9 mouse cellular contexts compared by ENCODE assay signal in genomic region chr10:17411300-17411987, GRCm38 (mm10).
DNase-seq lines count a peak whose midpoint lies in the region; ATAC-seq and TF ChIP-seq lines count a peak whose summit lies in the region.
"Had no signal": no experiment of that assay in that cellular context is flagged by ENCODE, and none has a peak within 500 bp of the region (broad histone marks: within the 10 kb centered on the region; RNA-seq: fewer than 3 reads in every experiment).

No protein-coding gene starts in this region.

- no peak overlapping the region for H3K9ac ChIP-seq in liver, adult 2 months (ENCODE audit: low read depth, low read length)
- H3K9ac ChIP-seq in kidney, postnatal 0 days (ENCODE audit: low read depth, low read length) = no peak overlapping the region

- H3K27ac ChIP-seq in liver, adult 2 months (replicated peaks; ENCODE audit: insufficient read depth, low read depth, low read length) = no peak overlapping the region
- H3K27ac ChIP-seq in kidney, postnatal 0 days = peak overlapping the region; percentile 13; the same call in 1 of the 2 replicates
- H3K27ac ChIP-seq: macrophage had no signal

- no peaks in the 10 kb centered on the region for H3K79me2 ChIP-seq in liver, adult 2 months (ENCODE audit: control insufficient read depth, insufficient read depth, low read length)

- no peaks in the 10 kb centered on the region for H3K9me3 ChIP-seq in kidney, postnatal 0 days (replicated peaks; ENCODE audit: low read length)

- H3K4me3 ChIP-seq in liver, adult 2 months (ENCODE audit: insufficient read depth, low read depth, low read length) = no peak overlapping the region
- H3K4me3 ChIP-seq in kidney, postnatal 0 days (replicated peaks; ENCODE audit: low read depth, low read length) = no peak overlapping the region

- no peak for TF ChIP-seq POLR2A in liver, adult 2 months (IDR thresholded peaks at IDR 0.05; ENCODE audit: extremely low read depth, insufficient read depth, low read length)

- WGBS in liver, adult 2 months = 44% methylated on average over 4 of the region's 4 CpGs
- 46% methylated on average over 4 of the region's 4 CpGs for WGBS in kidney, postnatal 0 days

- no peaks in the 10 kb centered on the region for H3K27me3 ChIP-seq in liver, adult 2 months (ENCODE audit: control insufficient read depth, insufficient read depth, low read length)
- H3K27me3 ChIP-seq in kidney, postnatal 0 days (ENCODE audit: insufficient read depth, low read length) = no peaks in the 10 kb centered on the region

- no peak for TF ChIP-seq CTCF in liver, adult 2 months (IDR thresholded peaks at IDR 0.05; ENCODE audit: low read depth, low read length)
- TF ChIP-seq CTCF in kidney, postnatal 0 days (IDR thresholded peaks at IDR 0.05; ENCODE audit: low read depth) = no peak

- no peak overlapping the region for H3K4me2 ChIP-seq in kidney, postnatal 0 days (ENCODE audit: low read length)

- peak; percentile 78 for ATAC-seq in kidney, postnatal 0 days (replicated peaks; ENCODE audit: low FRiP score, low read depth)

- DNase-seq in liver, adult 2 months (ENCODE audit: extremely low read depth, low read depth, low spot score) = peak; percentile 80
- DNase-seq in liver = no peak
- DNase-seq in adrenal gland, adult 8-10 months = peak; percentile 44
- DNase-seq in kidney, postnatal 0 days (ENCODE audit: low spot score) = peak; percentile 49
- DNase-seq in mesoderm, embryonic 11.5 days (ENCODE audit: low read depth, low spot score) = peak; percentile 37
- DNase-seq in spleen, adult 18-20 months = no peak
- no peak for DNase-seq in gastrocnemius, postnatal 4 days (ENCODE audit: low spot score in 2 of 2)
- DNase-seq in left cerebral cortex, adult 18-20 months (ENCODE audit: low spot score in 2 of 2) = no peak

- H3K4me1 ChIP-seq in liver, adult 2 months (ENCODE audit: control insufficient read depth, insufficient read depth, low read length) = peaks cover 7% of the 10 kb centered on the region
- 0 out of 2 replicates have a peak, but pooled peaks cover 4% of the 10 kb centered on the region for H3K4me1 ChIP-seq in kidney, postnatal 0 days (replicated peaks; ENCODE audit: insufficient read depth, low read length)

- H3K36me3 ChIP-seq in liver, adult 2 months (ENCODE audit: control insufficient read depth, insufficient read depth, low read length) = no peaks in the 10 kb centered on the region
- no peaks in the 10 kb centered on the region for H3K36me3 ChIP-seq in kidney, postnatal 0 days (ENCODE audit: insufficient read depth, low read length)

Comparison
In these comparisons a context has a peak if more than half of its experiments do, and no peak if none do; other contexts are left out.
1. DNase-seq: peak in liver, adult 2 months (single experiment), adrenal gland, adult 8-10 months (single experiment), kidney, postnatal 0 days (single experiment) and mesoderm, embryonic 11.5 days (single experiment); none in liver (single experiment), spleen, adult 18-20 months (0 of 2), gastrocnemius, postnatal 4 days (0 of 2) and left cerebral cortex, adult 18-20 months (0 of 2).